Mouse (Mus musculus) cerebellum, postnatal 36 days (tissue): ENCODE measurements around the gene Cecr2.
"Not testable (repeated sequence)": the region's sequence is repeated elsewhere in the genome, so short reads cannot be mapped to it uniquely, and the experiment has no call there.

Source experiments
- DNase-seq, 2 experiments: peaks; one replicate each; pipeline ENCODE4 v3.0.0; 2021 to 2022; ENCODE audit warnings: mixed read lengths in 2 of 2

The Cecr2 gene

GRCm38 (mm10) chr6:120665816-120666760, at the start of gene Cecr2:
TSS of gene Cecr2 (plus strand) at chr6:120666369.
- peak; percentile 66 to 74 for DNase-seq

- no peak for DNase-seq
Measured at GRCm38 (mm10) chr6:120617586-120617985, 48.6 kb upstream of the Cecr2 start.

- no peak for DNase-seq
Measured at GRCm38 (mm10) chr6:120618518-120619402, 47.4 kb upstream of the Cecr2 start.

GRCm38 (mm10) chr6:120620193-120620592, 46.0 kb upstream of the Cecr2 start:
- no peak for DNase-seq

GRCm38 (mm10) chr6:120625081-120625480, 41.1 kb upstream of the Cecr2 start:
- DNase-seq: no peak

GRCm38 (mm10) chr6:120627096-120627495, 39.1 kb upstream of the Cecr2 start:
- no peak for DNase-seq

- DNase-seq: no peak
Measured at GRCm38 (mm10) chr6:120628963-120629362, 37.2 kb upstream of the Cecr2 start.

GRCm38 (mm10) chr6:120635391-120636028, 30.7 kb upstream of the Cecr2 start:
- DNase-seq: no peak

- DNase-seq: no peak
Measured at GRCm38 (mm10) chr6:120639547-120639946, 26.6 kb upstream of the Cecr2 start.

- no peak for DNase-seq
Measured at GRCm38 (mm10) chr6:120641866-120642378, 24.2 kb upstream of the Cecr2 start.

GRCm38 (mm10) chr6:120643776-120644175, 22.4 kb upstream of the Cecr2 start:
- no peak for DNase-seq

GRCm38 (mm10) chr6:120644346-120645299, 21.5 kb upstream of the Cecr2 start:
- no peak for DNase-seq

GRCm38 (mm10) chr6:120647246-120648028, 18.7 kb upstream of the Cecr2 start:
- DNase-seq: not testable (repeated sequence)

GRCm38 (mm10) chr6:120648205-120648604, 18.0 kb upstream of the Cecr2 start:
- no peak for DNase-seq

GRCm38 (mm10) chr6:120652666-120653065, 13.5 kb upstream of the Cecr2 start:
- DNase-seq: no peak

- no peak for DNase-seq
Measured at GRCm38 (mm10) chr6:120655702-120656101, 10.5 kb upstream of the Cecr2 start.

- DNase-seq: no peak
Measured at GRCm38 (mm10) chr6:120658848-120659247, 7.3 kb upstream of the Cecr2 start.

- DNase-seq: peak; percentile 51 to 61
Measured at GRCm38 (mm10) chr6:120665415-120665815, 754 bp upstream of the Cecr2 start.

GRCm38 (mm10) chr6:120666761-120667421, 722 bp downstream of the Cecr2 start:
- DNase-seq: peak; percentile 53 to 54

GRCm38 (mm10) chr6:120667422-120667781, 1.2 kb downstream of the Cecr2 start:
- DNase-seq: no peak
